Mouse (Mus musculus) spleen, adult 2 months (tissue): ENCODE results near the gene Dhx36. TPM values are rescaled to one million over a fixed set of nuclear protein-coding genes. Genes with fewer than 3 reads are reported as not detected.

ENCODE experiments used
- DNase-seq, 2 experiments: peaks; one replicate each; pipeline versions ENCODE4 v3.0.0 to v3.0.0-alpha.2; 2012 to 2021; ENCODE audit warnings: low spot score in 2 of 2, low read depth in 1 of 2
- H3K27ac ChIP-seq: fragments of 200-500 bp; 2 replicates; pipeline ENCODE4 v1.5.1; 2012; ENCODE audit warnings: low read length, inconsistent platforms; ENCODE audit not compliant: insufficient read depth
- H3K27me3 ChIP-seq: fragments of 200-500 bp; 2 replicates; pipeline ENCODE4 v1.6.1; 2012; ENCODE audit warnings: mild to moderate bottlenecking, moderate library complexity, low read length, inconsistent platforms; ENCODE audit not compliant: control insufficient read depth, insufficient read depth
- H3K36me3 ChIP-seq: fragments of 200-500 bp; 2 replicates; pipeline ENCODE4 v1.6.1; 2012; ENCODE audit warnings: mild to moderate bottlenecking, low read length, inconsistent platforms; ENCODE audit not compliant: control insufficient read depth, insufficient read depth
- H3K4me1 ChIP-seq: fragments of 200-500 bp; 2 replicates; pipeline ENCODE4 v1.6.1; 2011; ENCODE audit warnings: inconsistent platforms; ENCODE audit not compliant: control insufficient read depth, insufficient read depth, insufficient read length
- H3K4me3 ChIP-seq: fragments of 200-500 bp; 2 replicates; pipeline ENCODE4 v1.5.1; 2011; ENCODE audit warnings: mild to moderate bottlenecking, inconsistent platforms; ENCODE audit not compliant: insufficient read depth, insufficient read length; ENCODE audit errors: extremely low read depth
- CTCF ChIP-seq: fragments of 200-500 bp; IDR thresholded peaks from 2 replicates; pipeline ENCODE4 v1.5.1; 2011; ENCODE audit warnings: mild to moderate bottlenecking, inconsistent platforms; ENCODE audit not compliant: insufficient read depth, insufficient read length, insufficient replicate concordance; ENCODE audit errors: extremely low read depth
- POLR2A ChIP-seq: fragments of 200-500 bp; IDR thresholded peaks from 2 replicates; pipeline ENCODE4 v1.6.1; 2011; ENCODE audit warnings: low read depth, low read length, inconsistent platforms
- WGBS: fragments of 180-500 bp; shearing (Covaris S2); methylation state at CpG from one replicate; pipeline ENCODE4 v1.1.7; 2018; 5-methylcytosine and 5-hydroxymethylcytosine counted together
- polyA plus RNA-seq: library from polyadenylated mRNA; depleted of rRNA; stranded (reverse); fragments of >200 nt; gene quantifications from 2 replicates; pipeline ENCODE4 v1.2.3, GENCODE M21; 2012; rRNA removed

The Dhx36 gene
- polyA plus RNA-seq, 1 experiment: 3.3 TPM

DNA sequence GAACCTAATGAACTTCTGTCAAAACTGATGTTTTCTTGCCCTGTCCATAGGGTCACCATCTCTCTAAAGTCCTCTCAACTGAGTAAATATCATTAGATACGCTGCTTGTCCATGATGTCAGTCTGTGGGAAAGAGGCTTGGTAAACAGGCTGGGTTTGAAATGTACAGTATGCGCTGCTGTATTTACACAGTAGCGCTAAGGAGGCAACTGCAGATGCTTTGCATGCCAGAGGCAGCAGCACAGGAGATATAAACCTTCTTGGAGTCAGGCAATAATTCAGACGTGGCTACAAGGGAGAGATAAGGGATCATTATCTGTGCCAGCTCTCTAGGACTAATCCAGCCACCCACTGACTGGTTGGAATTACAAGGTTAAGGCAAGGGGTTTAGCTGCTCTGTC, 73.1 kb downstream of the Dhx36 start:
- WGBS: 82% methylated on average over 4 of the region's 4 CpGs
- Histone ChIP-seq H3K27me3 (no peaks in the 10 kb centered on the region), H3K4me3 (no peak overlapping the region), H3K27ac (no peak overlapping the region), H3K36me3 (no peaks in the 10 kb centered on the region), H3K4me1 (no peaks in the 10 kb centered on the region)
- DNase-seq: no peak
- TF ChIP-seq POLR2A: no peak
- TF ChIP-seq CTCF: no peak

DNA sequence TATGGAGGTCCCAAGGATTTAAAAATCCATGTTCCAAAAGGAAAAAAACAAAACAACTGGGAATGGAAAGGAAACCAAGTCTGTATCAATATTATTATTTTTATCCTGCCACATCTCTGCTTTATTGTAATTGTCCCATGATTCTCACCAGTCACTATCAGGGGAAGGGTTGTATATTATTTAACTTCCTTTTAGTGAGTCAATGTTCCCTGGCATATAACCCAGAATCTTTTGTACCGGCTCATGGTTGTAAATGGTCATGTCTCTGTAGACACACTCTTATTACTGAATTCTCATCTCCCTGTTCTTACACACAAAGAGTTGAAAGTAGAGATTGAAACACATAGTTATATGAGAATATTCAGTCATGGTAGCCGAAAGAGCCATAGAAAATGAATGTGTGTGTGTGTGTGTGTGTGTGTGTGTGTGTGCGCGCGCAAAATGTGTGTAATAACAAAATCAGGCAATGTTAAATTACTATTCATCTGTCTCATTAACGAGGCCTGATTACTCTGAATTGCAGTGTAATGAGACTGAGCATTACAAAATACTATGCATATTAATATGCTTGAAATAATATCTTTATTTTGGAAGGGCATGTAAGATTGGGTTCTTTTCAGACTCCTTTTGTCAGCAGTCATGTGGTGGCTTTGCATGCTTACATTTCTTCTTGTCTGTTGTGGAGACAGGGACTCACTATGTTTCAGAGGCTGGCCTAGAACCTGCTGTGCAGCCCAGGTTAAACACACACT, 88.2 kb downstream of the Dhx36 start:
- no peaks in the 10 kb centered on the region for H3K36me3 ChIP-seq
- TF ChIP-seq POLR2A (no peak), CTCF (no peak)
- no peaks in the 10 kb centered on the region for H3K4me1 ChIP-seq
- no peaks in the 10 kb centered on the region for H3K27me3 ChIP-seq
- no peak overlapping the region for H3K27ac ChIP-seq
- H3K4me3 ChIP-seq: no peak overlapping the region
- WGBS: 92% methylated on average over 6 of the region's 6 CpGs
- no peak for DNase-seq

Other genes starting within 250 kb of the Dhx36 start
- 0.33 and 0.42 TPM in 2 replicates for gene Arhgef26, start 168.7 kb downstream of the Dhx36 start, polyA plus RNA-seq
- not detected in 2 replicates for gene Gpr149, start 98.1 kb upstream of the Dhx36 start, polyA plus RNA-seq